Mouse (Mus musculus): ENCODE measurements around the gene Tigd3. TPM values are rescaled to one million over a fixed set of nuclear protein-coding genes. Genes with fewer than 3 reads are reported as not detected.
A peak's percentile ranks its signal among the peaks of the same experiment; 100 is the strongest.

Gene Tigd3
- polyA plus RNA-seq, 1 experiment = 0.94 TPM

GRCm38 (mm10) chr19:5864710-5865398 is 29.1 kb downstream of the Tigd3 start:
- Histone ChIP-seq H3K27ac (ENCODE audit: control insufficient read depth, insufficient read depth, low read depth, low read length) (no peak overlapping the region), H3K36me3 (ENCODE audit: control insufficient read depth, insufficient read depth, low read length) (peaks cover 3% of the 10 kb centered on the region), H3K4me1 (ENCODE audit: control insufficient read depth, insufficient read depth, low read length) (no peaks in the 10 kb centered on the region; the same call in 1 of the 2 replicates), H3K27me3 (ENCODE audit: control insufficient read depth, insufficient read depth, low read length) (no peaks in the 10 kb centered on the region), H3K4me3 (ENCODE audit: control insufficient read depth, low read depth, low read length) (no peak overlapping the region)
- TF ChIP-seq POLR2A (IDR thresholded peaks at IDR 0.05; ENCODE audit: control insufficient read depth, low read depth, low read length) (no peak), CTCF (IDR thresholded peaks at IDR 0.05; ENCODE audit: control insufficient read depth, insufficient read depth, insufficient replicate concordance, low read depth, low read length) (no peak)

DNA sequence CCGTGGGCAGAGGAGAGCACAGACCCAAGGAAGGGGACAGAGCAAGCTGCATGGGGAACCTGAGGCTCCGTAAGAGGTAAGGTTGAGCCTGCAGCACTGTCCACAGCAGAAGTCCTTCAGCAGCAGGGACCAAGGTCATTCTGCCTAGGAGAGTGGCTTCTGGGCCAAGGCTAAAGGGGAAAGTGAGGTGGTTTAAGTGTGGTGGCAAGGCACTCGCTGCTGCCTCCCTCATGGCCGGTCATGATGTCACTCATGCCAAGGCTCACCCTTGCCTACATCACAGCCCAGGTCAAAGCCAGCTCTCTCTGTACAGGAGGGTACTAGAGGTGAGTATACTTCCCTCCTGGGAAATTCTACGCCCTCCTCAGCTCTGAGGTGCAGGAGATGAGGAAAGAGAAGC is 30.2 kb downstream of the Tigd3 start:
- Histone ChIP-seq H3K36me3 (ENCODE audit: control insufficient read depth, insufficient read depth, low read length) (peaks cover 3% of the 10 kb centered on the region), H3K27ac (ENCODE audit: control insufficient read depth, insufficient read depth, low read depth, low read length) (no peak overlapping the region), H3K4me3 (ENCODE audit: control insufficient read depth, low read depth, low read length) (no peak overlapping the region), H3K27me3 (ENCODE audit: control insufficient read depth, insufficient read depth, low read length) (no peaks in the 10 kb centered on the region), H3K4me1 (ENCODE audit: control insufficient read depth, insufficient read depth, low read length) (no peaks in the 10 kb centered on the region; the same call in 1 of the 2 replicates)
- TF ChIP-seq POLR2A (IDR thresholded peaks at IDR 0.05; ENCODE audit: control insufficient read depth, low read depth, low read length) = no peak
- no peak for TF ChIP-seq CTCF (IDR thresholded peaks at IDR 0.05; ENCODE audit: control insufficient read depth, insufficient read depth, insufficient replicate concordance, low read depth, low read length)

- no peak for TF ChIP-seq POLR2A (IDR thresholded peaks at IDR 0.05; ENCODE audit: control insufficient read depth, low read depth, low read length)
- no peak for TF ChIP-seq CTCF (IDR thresholded peaks at IDR 0.05; ENCODE audit: control insufficient read depth, insufficient read depth, insufficient replicate concordance, low read depth, low read length)
- no peak overlapping the region for H3K4me3 ChIP-seq (ENCODE audit: control insufficient read depth, low read depth, low read length)
- no peaks in the 10 kb centered on the region for H3K27me3 ChIP-seq (ENCODE audit: control insufficient read depth, insufficient read depth, low read length)
- no peaks in the 10 kb centered on the region; the same call in 1 of the 2 replicates for H3K4me1 ChIP-seq (ENCODE audit: control insufficient read depth, insufficient read depth, low read length)
- H3K27ac ChIP-seq (ENCODE audit: control insufficient read depth, insufficient read depth, low read depth, low read length) = no peak overlapping the region
- peaks cover 4% of the 10 kb centered on the region for H3K36me3 ChIP-seq (ENCODE audit: control insufficient read depth, insufficient read depth, low read length)
These were observed 31.4 kb downstream of the Tigd3 start for GRCm38 (mm10) chr19:5862335-5863085.

GRCm38 (mm10) chr19:5856604-5857003 is 37.3 kb downstream of the Tigd3 start:
- H3K36me3 ChIP-seq (ENCODE audit: control insufficient read depth, insufficient read depth, low read length) = peaks cover 3% of the 10 kb centered on the region
- TF ChIP-seq POLR2A (IDR thresholded peaks at IDR 0.05; ENCODE audit: control insufficient read depth, low read depth, low read length) (peak; percentile 32; the same call in 1 of the 2 replicates), CTCF (IDR thresholded peaks at IDR 0.05; ENCODE audit: control insufficient read depth, insufficient read depth, insufficient replicate concordance, low read depth, low read length) (no peak)
- H3K27me3 ChIP-seq (ENCODE audit: control insufficient read depth, insufficient read depth, low read length) = no peaks in the 10 kb centered on the region
- no peaks in the 10 kb centered on the region for H3K4me1 ChIP-seq (ENCODE audit: control insufficient read depth, insufficient read depth, low read length)
- no peak overlapping the region for H3K27ac ChIP-seq (ENCODE audit: control insufficient read depth, insufficient read depth, low read depth, low read length)
- H3K4me3 ChIP-seq (ENCODE audit: control insufficient read depth, low read depth, low read length) = peak overlapping the region; percentile 67

DNA sequence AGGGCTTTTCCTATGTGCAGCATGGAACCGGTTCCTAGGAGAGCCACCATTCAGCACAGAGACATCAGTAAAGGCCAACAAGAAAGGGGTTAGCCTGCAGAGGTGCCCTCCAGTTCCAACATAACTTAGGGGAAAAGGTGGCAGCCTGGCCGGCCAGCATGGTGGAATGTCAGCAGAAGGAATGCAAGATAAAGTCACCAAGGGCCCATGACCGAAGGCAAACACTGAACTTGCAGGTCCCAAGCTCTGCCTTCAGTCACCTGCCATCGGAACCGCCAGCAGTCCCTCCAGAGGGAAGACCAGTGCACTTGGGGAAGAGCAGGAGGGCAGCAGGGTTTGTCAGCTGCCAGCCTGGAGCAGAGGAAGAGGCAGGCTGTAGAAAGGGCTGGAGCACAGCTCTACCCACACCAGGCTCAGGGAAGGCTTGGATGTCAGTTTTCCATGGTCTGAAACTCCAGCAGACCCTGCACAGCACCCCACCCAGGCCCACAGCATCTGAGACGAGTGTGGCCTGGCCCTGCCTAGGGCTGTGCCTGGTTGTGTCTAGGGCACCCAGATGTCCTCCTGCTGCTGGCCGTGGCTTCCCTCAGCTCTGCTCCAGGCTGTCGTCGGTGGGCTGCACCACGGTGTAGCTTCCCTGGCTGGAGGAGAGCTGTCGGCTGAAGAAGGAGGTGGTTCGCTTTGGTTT is 41.8 kb downstream of the Tigd3 start:
- peaks cover 1% of the 10 kb centered on the region for H3K36me3 ChIP-seq (ENCODE audit: control insufficient read depth, insufficient read depth, low read length)
- H3K4me1 ChIP-seq (ENCODE audit: control insufficient read depth, insufficient read depth, low read length) = peaks cover 16% of the 10 kb centered on the region
- peak overlapping the region; percentile 77 for H3K4me3 ChIP-seq (ENCODE audit: control insufficient read depth, low read depth, low read length)
- peak overlapping the region; percentile 90 for H3K27ac ChIP-seq (ENCODE audit: control insufficient read depth, insufficient read depth, low read depth, low read length)
- no peaks in the 10 kb centered on the region for H3K27me3 ChIP-seq (ENCODE audit: control insufficient read depth, insufficient read depth, low read length)
- TF ChIP-seq POLR2A (IDR thresholded peaks at IDR 0.05; ENCODE audit: control insufficient read depth, low read depth, low read length) = peak; percentile 1; the same call in 1 of the 2 replicates
- no peak for TF ChIP-seq CTCF (IDR thresholded peaks at IDR 0.05; ENCODE audit: control insufficient read depth, insufficient read depth, insufficient replicate concordance, low read depth, low read length)

GRCm38 (mm10) chr19:5851481-5851971 is 42.4 kb downstream of the Tigd3 start:
- Histone ChIP-seq H3K27ac (ENCODE audit: control insufficient read depth, insufficient read depth, low read depth, low read length) (peak overlapping the region; percentile 90), H3K4me1 (ENCODE audit: control insufficient read depth, insufficient read depth, low read length) (peaks cover 22% of the 10 kb centered on the region), H3K4me3 (ENCODE audit: control insufficient read depth, low read depth, low read length) (peak overlapping the region; percentile 77), H3K27me3 (ENCODE audit: control insufficient read depth, insufficient read depth, low read length) (no peaks in the 10 kb centered on the region), H3K36me3 (ENCODE audit: control insufficient read depth, insufficient read depth, low read length) (peaks cover 1% of the 10 kb centered on the region)
- peak; percentile 29; the same call in 1 of the 2 replicates for TF ChIP-seq POLR2A (IDR thresholded peaks at IDR 0.05; ENCODE audit: control insufficient read depth, low read depth, low read length)
- no peak for TF ChIP-seq CTCF (IDR thresholded peaks at IDR 0.05; ENCODE audit: control insufficient read depth, insufficient read depth, insufficient replicate concordance, low read depth, low read length)
